ENCODE assay signal across 17 mouse cellular contexts in the genomic region with DNA sequence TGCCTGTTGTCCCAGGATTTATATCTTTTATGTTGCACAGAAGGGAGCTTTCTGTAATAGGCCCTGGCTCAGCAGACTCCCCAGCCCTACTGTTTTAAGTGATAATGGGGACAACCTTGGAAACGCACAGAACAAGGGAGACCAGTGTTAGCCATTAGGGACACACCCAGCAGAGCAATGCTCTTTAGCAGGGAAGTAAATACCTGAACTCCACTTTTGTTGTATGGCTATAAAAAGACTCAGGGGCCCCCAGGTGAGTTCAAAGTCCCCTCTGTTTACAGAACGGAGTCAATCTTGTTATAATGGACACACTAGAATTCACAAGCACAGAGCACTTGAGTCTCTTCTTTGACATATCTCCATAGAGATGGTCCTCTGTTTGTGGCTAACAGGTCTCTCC.
"Had no signal": no experiment of that assay in that cellular context is flagged by ENCODE, and none has a peak within 500 bp of the region (broad histone marks: within the 10 kb centered on the region; RNA-seq: fewer than 3 reads in every experiment).

No protein-coding gene starts in this region.

- H3K27ac ChIP-seq: limb, embryonic 12.5 days; liver, embryonic 14.5 days; macrophage; midbrain, embryonic 15.5 days; neural tube, embryonic 12.5 days had no signal

- ATAC-seq: inflammation-experienced regulatory T-cells, adult 6 months; midbrain, embryonic 15.5 days had no signal

- H3K36me3 ChIP-seq: limb, embryonic 12.5 days; midbrain, embryonic 15.5 days; neural tube, embryonic 12.5 days had no signal

- H3K4me3 ChIP-seq: limb, embryonic 12.5 days; megakaryocyte, embryonic 14.5 days; midbrain, embryonic 15.5 days; neural tube, embryonic 12.5 days had no signal

- DNase-seq: kidney, adult 8-10 months; kidney, postnatal 25 days; layer of hippocampus, adult 9-11 months; layer of hippocampus, postnatal 36 days; lung, adult 2 months; right cerebral cortex, postnatal 4 days; spleen, adult 18-20 months; thymus, adult 18-20 months; thymus, postnatal 14 days had no signal

- H3K27me3 ChIP-seq: limb, embryonic 12.5 days; megakaryocyte, embryonic 14.5 days; midbrain, embryonic 15.5 days; neural tube, embryonic 12.5 days had no signal

- H3K9ac ChIP-seq: limb, embryonic 12.5 days; liver, embryonic 14.5 days; midbrain, embryonic 15.5 days; neural tube, embryonic 12.5 days had no signal

- H3K9me3 ChIP-seq: limb, embryonic 12.5 days; megakaryocyte, embryonic 14.5 days; midbrain, embryonic 15.5 days; neural tube, embryonic 12.5 days had no signal

- H3K4me1 ChIP-seq: midbrain, embryonic 15.5 days had no signal

- H3K4me2 ChIP-seq: limb, embryonic 12.5 days; midbrain, embryonic 11.5 days; midbrain, embryonic 15.5 days; neural tube, embryonic 12.5 days had no signal
